10 mouse cellular contexts compared by ENCODE assay signal in genomic region chr19:4994043-4994442, GRCm38 (mm10). TPM values are rescaled to one million over a fixed set of nuclear protein-coding genes. Genes with fewer than 3 reads are reported as not detected.
DNase-seq lines count a peak whose midpoint lies in the region; ATAC-seq and TF ChIP-seq lines count a peak whose summit lies in the region.
"Had no signal": no experiment of that assay in that cellular context is flagged by ENCODE, and none has a peak within 500 bp of the region (broad histone marks: within the 10 kb centered on the region; RNA-seq: fewer than 3 reads in every experiment).

No protein-coding gene starts in this region.

- H3K4me1 ChIP-seq in hindbrain, embryonic 15.5 days (replicated peaks): peaks cover 58% of the 10 kb centered on the region
- no peaks in the 10 kb centered on the region for H3K4me1 ChIP-seq in hindbrain, embryonic 11.5 days (replicated peaks; ENCODE audit: control insufficient read depth, insufficient read depth, low read length)
- H3K4me1 ChIP-seq in midbrain, postnatal 0 days (ENCODE audit: insufficient read depth, low read length): peaks cover 34% of the 10 kb centered on the region
- 0 out of 2 replicates have a peak, but pooled peaks cover 3% of the 10 kb centered on the region for H3K4me1 ChIP-seq in kidney, embryonic 14.5 days (ENCODE audit: control insufficient read depth, insufficient read depth, low read length)

- H3K4me3 ChIP-seq in hindbrain, embryonic 15.5 days: no peak overlapping the region
- no peak overlapping the region for H3K4me3 ChIP-seq in hindbrain, embryonic 11.5 days (ENCODE audit: low read depth, low read length)
- H3K4me3 ChIP-seq in midbrain, postnatal 0 days (ENCODE audit: low read depth, low read length): no peak overlapping the region; the same call in 1 of the 2 replicates
- no peak overlapping the region for H3K4me3 ChIP-seq in kidney, embryonic 14.5 days (ENCODE audit: low read length)

- ATAC-seq in hindbrain, embryonic 15.5 days (ENCODE audit: low FRiP score, low read depth): no peak
- no peak for ATAC-seq in hindbrain, embryonic 11.5 days (ENCODE audit: low FRiP score)
- no peak for ATAC-seq in midbrain, postnatal 0 days (ENCODE audit: low FRiP score)
- ATAC-seq in kidney, embryonic 14.5 days (ENCODE audit: low FRiP score, low TSS enrichment): no peak

- H3K9me3 ChIP-seq in hindbrain, embryonic 15.5 days: no peaks in the 10 kb centered on the region
- no peaks in the 10 kb centered on the region for H3K9me3 ChIP-seq in hindbrain, embryonic 11.5 days (ENCODE audit: control insufficient read depth, low read length)
- no peaks in the 10 kb centered on the region for H3K9me3 ChIP-seq in midbrain, postnatal 0 days (ENCODE audit: low read length)
- no peaks in the 10 kb centered on the region for H3K9me3 ChIP-seq in kidney, embryonic 14.5 days (ENCODE audit: control insufficient read depth, low read length)

- H3K27ac ChIP-seq in hindbrain, embryonic 15.5 days (replicated peaks): peak overlapping the region; percentile 74
- H3K27ac ChIP-seq in hindbrain, embryonic 11.5 days (ENCODE audit: low read depth, low read length): no peak overlapping the region
- peak overlapping the region; percentile 79 for H3K27ac ChIP-seq in midbrain, postnatal 0 days (ENCODE audit: low read depth, low read length)
- H3K27ac ChIP-seq in kidney, embryonic 14.5 days (ENCODE audit: low read depth, low read length): no peak overlapping the region

- H3K9ac ChIP-seq in hindbrain, embryonic 15.5 days: no peak overlapping the region
- no peak overlapping the region for H3K9ac ChIP-seq in hindbrain, embryonic 11.5 days (ENCODE audit: low read depth, low read length)
- H3K9ac ChIP-seq in midbrain, postnatal 0 days (replicated peaks; ENCODE audit: low read length, poor library complexity, severe bottlenecking): no peak overlapping the region
- H3K9ac ChIP-seq in kidney, embryonic 14.5 days (ENCODE audit: low read depth, low read length): no peak overlapping the region

- peaks cover 14% of the 10 kb centered on the region for H3K27me3 ChIP-seq in hindbrain, embryonic 15.5 days
- peaks cover 34% of the 10 kb centered on the region for H3K27me3 ChIP-seq in hindbrain, embryonic 11.5 days (ENCODE audit: control insufficient read depth, insufficient read depth, low read length)
- H3K27me3 ChIP-seq in midbrain, postnatal 0 days (ENCODE audit: insufficient read depth, low read length): no peaks in the 10 kb centered on the region
- peaks cover 38% of the 10 kb centered on the region for H3K27me3 ChIP-seq in kidney, embryonic 14.5 days (ENCODE audit: control insufficient read depth, insufficient read depth, low read length)

- 36% methylated on average over 5 of the region's 5 CpGs for WGBS in hindbrain, embryonic 15.5 days
- 57% methylated on average over 5 of the region's 5 CpGs for WGBS in hindbrain, embryonic 11.5 days
- WGBS in midbrain, postnatal 0 days: 17% methylated on average over 5 of the region's 5 CpGs
- 64% methylated on average over 5 of the region's 5 CpGs for WGBS in kidney, embryonic 14.5 days

- intact Hi-C loops in heart, postnatal 10 days (cut with DNase I): no loop called here

- no peaks in the 10 kb centered on the region for H3K36me3 ChIP-seq in hindbrain, embryonic 15.5 days
- H3K36me3 ChIP-seq in hindbrain, embryonic 11.5 days (ENCODE audit: control insufficient read depth, insufficient read depth, low read length): no peaks in the 10 kb centered on the region
- H3K36me3 ChIP-seq in midbrain, postnatal 0 days (ENCODE audit: insufficient read depth, low read length): no peaks in the 10 kb centered on the region
- no peaks in the 10 kb centered on the region for H3K36me3 ChIP-seq in kidney, embryonic 14.5 days (ENCODE audit: control insufficient read depth, insufficient read depth, low read length)

- DNase-seq in hindbrain, embryonic 11.5 days (ENCODE audit: low spot score): no peak
- peak; percentile 78 for DNase-seq in brain, embryonic 18.5 days (ENCODE audit: low read depth, low spot score)
- DNase-seq in frontal cortex, postnatal 36 days (ENCODE audit: low spot score in 2 of 2): peak; percentile 83 to 92
- DNase-seq in midbrain, postnatal 0 days (ENCODE audit: low spot score): peak; percentile 77
- DNase-seq in heart, postnatal 10 days: no peak
- DNase-seq in adrenal gland, postnatal 25 days: no peak
- DNase-seq: thymus, postnatal 36 days had no signal

- 0 out of 2 replicates have a peak overlapping the region, but pooled peaks have one; percentile 10 for H3K4me2 ChIP-seq in hindbrain, embryonic 15.5 days
- H3K4me2 ChIP-seq in hindbrain, embryonic 11.5 days (replicated peaks; ENCODE audit: low read depth, low read length): no peak overlapping the region
- H3K4me2 ChIP-seq in midbrain, postnatal 0 days (ENCODE audit: low read depth, low read length, poor library complexity, severe bottlenecking): peak overlapping the region; percentile 20
- no peak overlapping the region for H3K4me2 ChIP-seq in kidney, embryonic 14.5 days (replicated peaks; ENCODE audit: low read depth, low read length)

- no peak for TF ChIP-seq CTCF in midbrain, postnatal 0 days (IDR thresholded peaks at IDR 0.05)

RNA-seq across cellular contexts. Expression of gene Npas4, which starts 3.9 kb away (rescaled TPM):
- 0.31 and 0.51 TPM in 2 replicates for polyA plus RNA-seq in hindbrain, embryonic 15.5 days (2015; fragmentation: Nextera tagmentation; extraction: Ambion mirVana)
- 0.06 and 0.07 TPM in 2 replicates for polyA plus RNA-seq in hindbrain, embryonic 11.5 days (2014; fragmentation: Nextera tagmentation; extraction: Ambion mirVana)
- total RNA-seq in midbrain, postnatal 0 days (2014; rRNA removed): 3.4 and 5.9 TPM in 2 replicates
- 0.36 and 0.43 TPM in 2 replicates for polyA plus RNA-seq in midbrain, postnatal 0 days (2015; fragmentation: Nextera tagmentation; extraction: Ambion mirVana)
- total RNA-seq in heart, postnatal 10 days (2021): under 1 TPM; 0.10 to 0.24 TPM
- 0.33 and 0.43 TPM in 2 replicates for total RNA-seq in adrenal gland, postnatal 25 days (2021)
- not detected in 2 replicates for polyA plus RNA-seq in kidney, embryonic 14.5 days (2014; fragmentation: Nextera tagmentation; extraction: Ambion mirVana)
- polyA plus RNA-seq: lung, embryonic 16.5 days had no signal

RNA-seq across cellular contexts. Expression of gene Slc29a2, which starts 29.6 kb away (rescaled TPM):
- polyA plus RNA-seq in hindbrain, embryonic 15.5 days (2015; fragmentation: Nextera tagmentation; extraction: Ambion mirVana): 12.2 and 15.4 TPM in 2 replicates
- polyA plus RNA-seq in hindbrain, embryonic 11.5 days (2014; fragmentation: Nextera tagmentation; extraction: Ambion mirVana): 3.8 and 4.1 TPM in 2 replicates
- total RNA-seq in midbrain, postnatal 0 days (2014; rRNA removed): 21.4 and 30.2 TPM in 2 replicates
- polyA plus RNA-seq in midbrain, postnatal 0 days (2015; fragmentation: Nextera tagmentation; extraction: Ambion mirVana): 19.1 and 21.1 TPM in 2 replicates
- total RNA-seq in heart, postnatal 10 days (2021): 10 to 100 TPM; 21.2 to 23.9 TPM
- total RNA-seq in adrenal gland, postnatal 25 days (2021): 4.9 and 5.0 TPM in 2 replicates
- polyA plus RNA-seq in kidney, embryonic 14.5 days (2014; fragmentation: Nextera tagmentation; extraction: Ambion mirVana): 3.5 and 7.9 TPM in 2 replicates

RNA-seq across cellular contexts. Expression of gene Mrpl11, which starts 32.1 kb away (rescaled TPM):
- polyA plus RNA-seq in hindbrain, embryonic 15.5 days (2015; fragmentation: Nextera tagmentation; extraction: Ambion mirVana): 95.7 and 101 TPM in 2 replicates
- polyA plus RNA-seq in hindbrain, embryonic 11.5 days (2014; fragmentation: Nextera tagmentation; extraction: Ambion mirVana): 153 and 158 TPM in 2 replicates
- total RNA-seq in midbrain, postnatal 0 days (2014; rRNA removed): 88.2 and 93.1 TPM in 2 replicates
- 141 and 145 TPM in 2 replicates for polyA plus RNA-seq in midbrain, postnatal 0 days (2015; fragmentation: Nextera tagmentation; extraction: Ambion mirVana)
- 10 to 100 TPM; 62.0 to 67.0 TPM for total RNA-seq in heart, postnatal 10 days (2021)
- total RNA-seq in adrenal gland, postnatal 25 days (2021): 51.7 and 51.8 TPM in 2 replicates
- 137 and 178 TPM in 2 replicates for polyA plus RNA-seq in kidney, embryonic 14.5 days (2014; fragmentation: Nextera tagmentation; extraction: Ambion mirVana)

RNA-seq across cellular contexts. Expression of gene B4gat1, which starts 44.6 kb away (rescaled TPM):
- 93.1 and 97.9 TPM in 2 replicates for polyA plus RNA-seq in hindbrain, embryonic 15.5 days (2015; fragmentation: Nextera tagmentation; extraction: Ambion mirVana)
- 35.4 and 45.2 TPM in 2 replicates for polyA plus RNA-seq in hindbrain, embryonic 11.5 days (2014; fragmentation: Nextera tagmentation; extraction: Ambion mirVana)
- 136 and 143 TPM in 2 replicates for total RNA-seq in midbrain, postnatal 0 days (2014; rRNA removed)
- 172 and 177 TPM in 2 replicates for polyA plus RNA-seq in midbrain, postnatal 0 days (2015; fragmentation: Nextera tagmentation; extraction: Ambion mirVana)
- 10 to 100 TPM; 38.3 to 45.5 TPM for total RNA-seq in heart, postnatal 10 days (2021)
- total RNA-seq in adrenal gland, postnatal 25 days (2021): 16.3 and 41.8 TPM in 2 replicates
- 35.7 and 44.8 TPM in 2 replicates for polyA plus RNA-seq in kidney, embryonic 14.5 days (2014; fragmentation: Nextera tagmentation; extraction: Ambion mirVana)

RNA-seq across cellular contexts. Expression of gene AC124502.3, which starts 44.6 kb away (rescaled TPM):
- polyA plus RNA-seq in hindbrain, embryonic 15.5 days (2015; fragmentation: Nextera tagmentation; extraction: Ambion mirVana): 2.7 and 5.1 TPM in 2 replicates
- 0.73 and 2.3 TPM in 2 replicates for polyA plus RNA-seq in hindbrain, embryonic 11.5 days (2014; fragmentation: Nextera tagmentation; extraction: Ambion mirVana)
- 3.8 and 12.5 TPM in 2 replicates for total RNA-seq in midbrain, postnatal 0 days (2014; rRNA removed)
- polyA plus RNA-seq in midbrain, postnatal 0 days (2015; fragmentation: Nextera tagmentation; extraction: Ambion mirVana): 2.2 and 3.7 TPM in 2 replicates
- total RNA-seq in heart, postnatal 10 days (2021): 1 to 10 TPM; 1.6 to 2.3 TPM
- 1.7 and 9.8 TPM in 2 replicates for total RNA-seq in adrenal gland, postnatal 25 days (2021)
- 1.2 and 1.5 TPM in 2 replicates for polyA plus RNA-seq in kidney, embryonic 14.5 days (2014; fragmentation: Nextera tagmentation; extraction: Ambion mirVana)

Comparison
In these comparisons a context has a peak if more than half of its experiments do, and no peak if none do; other contexts are left out.
1. H3K27ac ChIP-seq: peak in hindbrain, embryonic 15.5 days (single experiment) and midbrain, postnatal 0 days (single experiment); none in hindbrain, embryonic 11.5 days (single experiment) and kidney, embryonic 14.5 days (single experiment).
2. H3K4me2 ChIP-seq: peak in hindbrain, embryonic 15.5 days (single experiment) and midbrain, postnatal 0 days (single experiment); none in hindbrain, embryonic 11.5 days (single experiment) and kidney, embryonic 14.5 days (single experiment).
3. DNase-seq: peak in brain, embryonic 18.5 days (single experiment), frontal cortex, postnatal 36 days (2 of 2) and midbrain, postnatal 0 days (single experiment); none in hindbrain, embryonic 11.5 days (single experiment), heart, postnatal 10 days (0 of 2) and adrenal gland, postnatal 25 days (single experiment).